Mouse (Mus musculus) adrenal gland, postnatal 25 days (tissue): ENCODE measurements around the gene Igf1r. TPM values are rescaled to one million over a fixed set of nuclear protein-coding genes. Genes with fewer than 3 reads are reported as not detected.
A peak's percentile ranks its signal among the peaks of the same experiment; 100 is the strongest.

Experiments
- DNase-seq: peaks from one replicate; pipeline ENCODE4 v3.0.0; 2021; ENCODE audit warnings: mixed read lengths
- total RNA-seq: library from RNA; stranded (reverse); gene quantifications from 2 replicates; pipeline ENCODE4 v1.2.3, GENCODE M21; 2021

The Igf1r gene
- total RNA-seq, 1 experiment from 2014 or later: 102 TPM

DNA sequence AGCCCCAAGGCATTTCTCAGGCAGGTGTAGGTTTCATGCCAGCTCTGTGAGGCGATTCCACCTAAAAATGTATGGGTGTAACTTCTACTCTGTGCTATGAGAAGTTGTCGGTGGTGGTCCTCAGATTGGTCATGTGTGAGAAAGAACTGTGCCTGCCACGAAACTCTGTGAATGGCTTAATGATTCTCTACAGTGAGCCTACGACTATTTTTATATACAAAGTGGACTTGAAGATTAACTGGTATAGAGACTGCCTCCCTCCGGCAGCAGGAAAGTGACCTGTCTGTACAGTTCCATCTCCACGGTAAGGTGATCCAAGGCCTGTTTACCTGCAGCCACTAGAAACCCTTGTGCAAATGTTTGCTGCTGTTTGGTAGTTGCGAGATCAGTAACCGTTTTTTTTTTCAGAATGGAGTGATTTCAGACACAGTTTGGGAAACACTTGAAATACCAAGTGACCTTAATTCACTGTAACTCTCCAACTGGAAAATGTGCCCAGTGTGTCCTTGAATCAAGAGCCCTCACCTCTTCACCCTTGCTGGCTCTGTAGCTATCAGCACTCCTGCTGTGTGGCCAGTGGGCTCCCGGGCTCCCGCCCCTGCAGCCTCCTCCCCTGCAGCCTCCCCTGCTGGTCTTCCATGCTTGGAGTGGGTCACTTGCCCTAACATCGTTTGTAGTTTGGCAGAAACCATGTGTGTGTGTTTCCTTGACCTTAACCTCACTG is 127.7 kb downstream of the Igf1r start:
- DNase-seq: no peak

DNA sequence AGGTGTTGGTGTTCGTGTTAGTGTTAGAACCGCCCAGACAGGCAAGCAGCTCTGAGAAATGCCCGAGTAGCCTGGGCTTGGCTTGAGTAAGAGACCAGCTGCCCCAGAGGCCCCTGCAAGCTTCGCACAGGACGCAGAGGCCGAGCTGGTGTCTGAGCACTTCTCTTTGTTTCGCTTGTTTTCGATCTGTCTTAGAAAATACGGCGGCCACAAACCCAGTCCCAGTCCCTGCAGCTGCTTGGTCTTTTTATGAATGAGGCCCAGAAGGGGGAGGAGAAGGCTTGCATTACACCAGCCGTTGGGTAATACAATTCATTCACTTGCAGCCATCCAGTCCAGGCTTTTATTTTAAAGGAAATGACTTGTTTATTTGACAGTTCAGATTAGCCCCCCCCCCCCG is 132.7 kb downstream of the Igf1r start:
- DNase-seq: no peak

DNA sequence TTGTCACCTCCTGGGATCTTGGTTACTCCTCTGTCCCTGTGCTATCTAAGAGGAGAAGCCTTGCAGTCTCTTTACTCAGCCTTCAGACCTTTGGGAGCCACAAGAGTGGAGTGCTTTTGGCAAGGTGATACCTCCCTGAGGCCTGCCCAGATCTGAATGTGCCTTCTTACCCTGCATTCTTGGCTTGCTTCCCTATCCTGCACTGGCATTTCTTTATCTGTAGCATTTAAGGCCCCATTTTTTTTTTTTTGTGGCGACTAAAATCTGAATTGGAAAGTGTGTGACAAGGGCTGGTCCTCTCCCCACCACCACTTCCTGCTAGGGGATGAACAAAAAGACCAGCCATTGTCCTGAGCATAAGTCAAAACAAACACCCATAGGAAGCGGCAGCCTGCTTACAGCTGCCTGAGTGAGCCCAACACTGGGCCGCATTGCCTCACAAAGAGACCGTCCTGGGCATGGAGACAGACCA is 133.3 kb downstream of the Igf1r start:
- no peak for DNase-seq

DNA sequence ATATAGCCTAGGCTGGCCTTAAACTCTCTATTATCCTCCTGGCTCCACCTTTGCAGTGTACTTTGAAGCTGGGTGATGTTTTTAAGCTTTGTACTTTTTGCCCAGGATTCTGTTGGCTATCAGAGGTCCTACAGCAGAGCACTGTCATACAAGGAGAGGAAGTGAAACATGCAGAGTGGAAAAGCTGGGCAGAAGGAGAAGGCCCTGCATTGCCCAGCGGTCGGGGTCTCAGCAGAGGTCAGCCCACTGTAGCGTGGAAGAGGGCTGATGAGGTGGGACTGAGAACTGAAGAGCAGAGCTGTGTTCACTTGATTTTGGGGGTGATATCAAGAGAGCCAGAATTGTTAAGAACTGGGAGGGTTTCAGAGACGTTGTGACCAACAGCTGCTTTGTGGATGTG is 134.9 kb downstream of the Igf1r start:
- no peak for DNase-seq

DNA sequence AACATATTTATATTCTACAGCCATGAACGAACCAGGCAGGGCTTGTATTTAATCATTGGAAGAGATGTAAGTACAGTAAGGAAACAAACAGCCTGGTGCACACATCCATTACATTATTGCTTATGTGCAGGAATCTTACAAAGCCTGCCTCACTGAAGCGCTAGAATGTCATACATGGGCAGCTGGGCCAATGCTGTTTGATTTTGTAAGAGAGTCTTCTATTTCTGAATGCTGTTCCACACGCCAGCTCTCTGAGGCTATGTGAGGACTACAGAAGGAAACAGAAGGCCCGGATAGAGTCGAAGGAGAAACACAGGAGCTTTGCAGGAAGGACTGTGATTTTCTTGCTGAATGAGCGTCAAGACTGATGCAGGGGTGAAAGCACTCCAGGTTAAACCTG is 136.2 kb downstream of the Igf1r start:
- DNase-seq: no peak

DNA sequence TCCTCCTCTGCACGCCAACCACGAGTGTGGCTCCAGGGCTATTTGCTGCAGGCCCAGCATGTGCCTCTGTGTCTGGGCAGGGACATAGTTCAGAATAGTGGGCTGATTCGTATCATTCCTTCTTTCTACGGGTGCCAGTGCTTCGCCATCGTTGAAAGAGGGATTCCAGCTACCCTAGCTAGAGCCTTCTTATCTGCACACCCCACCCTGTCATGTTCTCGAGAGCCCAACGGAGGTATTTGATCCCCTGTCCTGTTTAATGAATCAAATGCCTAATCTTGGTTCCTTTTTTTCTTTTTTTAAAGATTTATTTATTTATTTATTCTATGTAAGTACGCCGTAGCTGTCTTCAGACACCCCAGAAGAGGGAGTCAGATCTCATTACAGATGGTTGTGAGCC is 137.1 kb downstream of the Igf1r start:
- no peak for DNase-seq

DNA sequence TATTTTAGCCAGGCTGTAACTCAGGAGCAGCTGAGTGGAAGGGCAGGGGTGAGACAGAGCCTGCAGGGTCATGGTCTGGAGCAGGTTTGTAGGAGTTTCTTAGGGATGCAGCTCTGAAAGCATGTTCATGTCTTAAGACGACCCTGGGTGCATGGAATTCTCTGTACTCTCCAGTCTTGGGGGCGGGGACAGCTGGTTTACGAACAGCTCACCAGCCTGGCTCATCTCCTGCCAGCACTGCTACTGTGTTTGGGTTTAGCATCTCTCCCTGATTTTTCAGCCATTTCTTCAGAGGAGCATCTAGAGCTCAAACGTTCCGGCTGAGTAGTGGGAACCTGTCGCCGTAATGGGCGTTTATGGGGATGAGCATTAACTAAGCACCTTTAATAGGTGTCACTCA is 137.9 kb downstream of the Igf1r start:
- no peak for DNase-seq

DNA sequence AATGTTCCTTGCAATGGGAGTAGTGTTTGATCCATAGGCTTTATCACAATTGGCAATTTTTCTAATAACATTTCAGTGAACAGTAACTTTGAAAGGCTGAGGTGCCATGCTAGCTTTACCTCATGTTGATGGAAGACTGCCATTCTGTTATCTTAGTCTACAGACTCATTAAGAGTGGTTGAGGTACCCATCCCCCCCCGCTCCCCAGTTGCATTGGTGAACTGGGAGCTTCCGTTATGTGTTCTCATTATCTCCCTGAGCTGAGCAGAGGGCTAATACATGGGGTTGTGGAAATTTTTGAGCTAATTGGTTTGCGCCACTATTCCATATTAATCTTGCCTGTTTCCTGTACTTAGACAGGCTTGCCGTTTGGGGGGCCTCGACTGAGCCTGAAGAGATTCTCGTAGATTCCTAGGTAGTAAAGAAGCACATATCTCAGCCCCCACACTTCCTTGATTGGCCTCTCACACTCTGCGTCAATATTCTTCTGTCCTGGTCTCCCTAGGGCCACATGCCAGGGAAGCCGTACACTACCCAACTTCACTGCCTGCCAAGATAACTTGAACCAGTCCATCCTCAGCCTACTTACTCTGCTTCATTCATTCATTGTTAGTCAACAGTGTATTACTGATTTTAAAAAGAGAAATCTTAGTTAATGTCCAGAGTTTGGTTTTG is 139.8 kb downstream of the Igf1r start:
- no peak for DNase-seq

DNA sequence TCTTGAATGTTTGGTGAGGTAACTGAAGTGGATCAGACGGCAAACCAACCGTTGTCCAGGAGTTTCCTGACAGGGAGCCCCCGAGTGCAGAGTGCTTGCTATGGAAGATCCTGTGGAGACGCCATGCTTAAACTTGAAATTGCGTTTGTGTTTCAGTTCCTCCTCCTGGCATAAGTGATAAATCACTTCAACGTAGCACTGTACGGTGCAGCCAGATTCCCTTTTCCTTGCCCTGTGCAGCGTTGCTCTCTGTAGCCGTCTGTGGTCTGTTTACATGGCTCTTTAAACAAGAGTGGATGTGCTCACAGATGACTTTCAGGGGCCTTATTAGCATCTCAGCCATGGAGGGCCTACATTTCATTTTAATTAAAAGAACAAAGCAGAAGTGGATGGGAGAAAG is 141.2 kb downstream of the Igf1r start:
- no peak for DNase-seq

DNA sequence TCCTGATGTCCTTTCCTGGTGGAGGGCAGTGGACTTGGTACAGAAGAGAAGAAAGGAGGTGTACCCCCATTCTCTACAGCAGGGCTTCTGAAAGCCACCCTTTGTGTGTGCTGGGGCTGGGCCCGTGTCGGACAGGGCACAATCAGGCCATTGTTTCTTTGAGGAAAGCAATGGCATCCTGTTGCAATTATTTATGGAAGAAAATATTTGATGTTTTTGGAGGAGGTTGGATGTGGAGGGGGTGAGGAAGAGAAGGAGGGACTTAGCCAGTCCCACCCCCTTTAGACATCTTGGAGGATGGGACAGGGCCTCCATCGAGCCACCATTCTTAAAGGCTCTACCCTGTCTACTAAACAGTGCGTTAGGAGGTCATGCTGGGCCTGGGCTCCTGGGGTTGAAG is 142.9 kb downstream of the Igf1r start:
- no peak for DNase-seq

DNA sequence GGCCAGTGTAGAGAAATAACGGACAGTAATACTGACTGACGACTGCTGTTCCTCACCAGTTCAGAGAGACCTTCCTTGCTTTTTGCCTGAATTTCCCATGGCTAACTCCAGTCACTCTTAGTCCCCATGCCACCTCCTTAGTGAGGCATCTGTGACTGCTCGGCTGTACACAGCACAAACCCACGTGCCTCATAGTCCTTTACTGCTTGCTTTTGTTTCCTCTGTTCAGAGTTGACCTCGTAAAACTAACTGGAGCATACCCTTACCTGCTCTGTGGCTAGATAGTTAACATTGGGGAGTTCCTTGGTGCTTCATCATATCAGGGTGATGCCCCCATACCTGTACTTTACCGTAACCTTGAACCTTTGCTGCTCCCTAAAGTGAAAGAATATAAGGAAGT is 143.8 kb downstream of the Igf1r start:
- DNase-seq: no peak

DNA sequence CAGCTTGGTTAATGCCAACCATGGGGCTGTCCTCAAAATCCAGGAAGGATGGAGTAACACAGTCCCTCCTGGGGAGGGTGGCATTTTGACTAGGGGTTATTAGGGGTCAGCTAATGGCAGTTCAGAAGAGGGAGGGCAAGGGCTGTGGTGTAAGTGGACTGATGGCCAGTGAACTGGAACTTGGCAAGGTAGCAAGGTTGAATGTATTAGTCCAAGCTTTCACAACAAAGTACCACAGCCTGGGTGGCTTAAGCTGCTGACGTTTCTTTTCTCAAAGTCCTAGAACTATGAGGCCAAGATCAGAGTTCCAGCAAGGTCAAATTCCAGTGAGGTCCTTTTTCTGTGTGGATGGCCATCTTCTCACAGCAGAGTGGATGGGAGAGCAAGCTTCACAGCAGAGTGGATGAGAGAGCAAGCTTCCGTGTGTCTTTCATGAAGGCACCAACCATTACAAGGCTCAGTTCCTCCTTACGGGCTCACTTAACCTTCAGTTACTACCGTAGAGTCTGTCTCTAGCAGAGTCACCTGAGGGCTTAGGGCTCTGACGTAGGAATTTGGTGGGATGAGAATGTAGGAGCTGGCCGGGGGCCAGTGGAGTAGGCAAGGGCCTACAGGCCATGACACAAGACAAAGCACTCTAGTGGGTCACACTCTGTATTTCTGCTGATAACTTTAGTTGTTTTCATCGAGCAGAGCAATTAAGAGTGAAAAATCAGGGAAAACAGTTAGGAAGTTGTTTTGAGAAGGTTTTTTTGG is 144.6 kb downstream of the Igf1r start:
- no peak for DNase-seq

DNA sequence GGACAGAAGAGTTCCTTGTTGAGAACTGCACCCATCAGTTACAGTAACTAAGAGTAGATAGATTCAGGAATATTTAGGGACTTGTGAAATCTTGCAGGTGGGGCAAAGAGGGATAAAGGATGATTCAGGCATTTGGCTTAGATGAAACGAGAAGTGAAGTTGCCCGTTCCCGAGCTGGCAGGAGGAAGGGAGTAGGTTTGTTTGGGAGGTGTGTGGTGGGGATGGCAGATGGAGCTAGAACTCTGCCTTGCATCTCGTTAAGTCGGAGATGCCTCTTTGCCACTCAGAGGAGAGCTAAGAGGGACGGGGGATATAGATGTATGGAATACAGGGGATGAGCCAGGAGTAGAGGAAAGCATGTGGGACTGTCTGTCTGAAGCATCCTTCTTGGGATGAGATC is 145.5 kb downstream of the Igf1r start:
- DNase-seq: no peak

DNA sequence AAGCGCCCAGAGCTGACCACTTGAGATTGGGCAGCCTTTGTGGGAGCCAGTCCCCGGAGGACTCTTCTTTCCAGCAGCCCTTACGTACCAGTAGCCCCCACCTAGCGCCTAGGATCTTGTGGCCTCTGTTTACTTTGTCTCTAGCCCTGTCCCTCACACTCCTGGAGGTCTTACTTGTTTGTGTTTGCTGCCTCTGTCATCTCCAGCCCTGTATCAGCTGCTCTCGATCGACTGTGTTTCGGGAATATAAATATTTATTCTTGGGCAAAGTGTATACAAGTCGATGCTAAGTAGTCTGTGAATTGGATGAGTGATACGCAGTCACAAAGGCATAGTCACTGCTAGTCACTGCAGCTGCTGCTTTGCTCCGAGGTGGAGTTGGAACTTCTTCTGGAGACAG is 147.8 kb downstream of the Igf1r start:
- no peak for DNase-seq

DNA sequence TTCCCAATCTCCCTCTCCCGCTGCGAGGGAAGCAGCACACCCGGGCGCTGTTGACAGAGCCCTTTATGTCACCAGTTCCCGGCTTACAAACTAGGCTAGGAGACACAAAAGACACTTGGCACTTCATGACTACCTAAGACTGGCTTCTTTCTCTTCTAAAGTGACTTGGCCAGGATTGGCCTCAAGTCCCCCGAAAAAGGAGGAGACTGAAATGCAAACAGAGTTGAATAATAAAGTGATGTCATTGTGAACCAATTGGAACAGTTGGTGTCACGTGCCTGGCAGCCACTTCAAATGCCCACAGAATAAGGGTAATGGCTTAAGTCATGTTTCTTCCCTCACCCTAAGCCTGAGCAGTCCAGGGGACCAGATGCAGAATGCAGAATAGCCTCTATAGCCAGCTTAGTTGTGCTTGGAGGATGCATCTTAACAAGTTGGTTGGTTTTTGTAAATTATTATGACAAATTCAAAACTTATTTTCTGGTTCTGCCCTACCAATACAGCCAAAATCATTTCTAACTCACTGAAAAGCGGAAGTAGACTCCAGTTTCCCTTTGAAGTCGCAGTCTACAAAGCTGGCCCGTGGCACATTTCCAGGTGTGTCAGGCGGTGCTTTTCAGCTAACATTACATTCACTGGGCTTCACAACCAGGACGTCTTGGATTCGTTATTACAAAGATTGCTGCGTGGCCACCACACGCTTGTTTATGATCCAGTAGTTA is 150.0 kb downstream of the Igf1r start:
- peak; percentile 63 for DNase-seq

DNA sequence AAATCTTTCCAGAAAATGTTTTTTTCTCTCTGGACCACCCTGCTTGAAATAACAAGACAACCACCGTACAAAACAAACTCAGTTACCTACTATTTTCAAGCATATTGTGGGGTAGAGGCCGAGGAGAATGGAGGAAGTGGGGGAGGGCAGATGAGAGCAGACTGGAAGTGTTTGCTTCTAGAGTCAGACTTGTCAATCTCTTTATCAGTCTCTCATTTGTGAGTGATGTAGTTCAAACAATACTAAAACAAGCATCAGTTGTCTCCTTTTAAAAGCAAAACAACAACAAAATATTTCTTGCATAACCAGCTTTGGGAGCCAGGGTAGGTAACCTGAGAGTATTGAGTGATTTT is 150.5 kb downstream of the Igf1r start:
- DNase-seq: no peak

DNA sequence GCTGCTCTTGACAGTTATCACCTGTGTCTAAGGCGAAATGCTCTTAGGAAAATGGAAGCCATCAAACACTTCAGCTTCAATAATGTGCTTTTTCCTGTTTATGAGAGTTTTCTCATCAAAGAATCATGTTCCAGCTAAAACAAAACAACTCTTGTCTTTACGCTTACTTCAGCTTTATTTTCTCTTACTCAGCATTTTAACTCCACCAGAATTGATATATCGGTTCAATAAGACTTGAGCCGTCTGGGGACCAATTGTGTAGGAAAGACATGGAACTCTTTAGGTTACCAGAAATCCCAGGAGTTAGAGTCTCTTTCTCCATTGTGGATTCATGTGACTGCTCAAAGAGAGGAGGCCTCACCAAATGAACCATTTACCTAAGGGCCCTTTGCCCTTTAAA is 158.9 kb downstream of the Igf1r start:
- DNase-seq: no peak

DNA sequence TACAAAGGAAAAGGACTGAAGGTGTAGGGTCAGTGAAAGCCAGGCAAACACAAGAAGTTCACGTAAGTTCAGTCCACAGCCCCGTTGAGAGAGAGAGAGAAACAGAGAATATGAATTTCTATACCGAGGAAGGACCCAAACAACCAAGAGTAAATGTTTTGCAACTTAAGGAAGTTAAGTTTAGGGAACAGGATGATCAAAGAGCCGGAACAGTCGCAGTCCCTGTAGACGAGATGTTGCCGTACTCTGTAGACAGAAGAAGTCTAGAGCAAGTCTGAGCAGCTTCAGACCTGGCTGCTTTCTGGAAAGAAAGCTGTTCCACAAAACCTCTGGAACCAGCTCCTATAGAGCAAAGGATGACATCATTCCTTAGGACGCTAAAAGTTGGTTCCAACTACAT is 160.0 kb downstream of the Igf1r start:
- no peak for DNase-seq

DNA sequence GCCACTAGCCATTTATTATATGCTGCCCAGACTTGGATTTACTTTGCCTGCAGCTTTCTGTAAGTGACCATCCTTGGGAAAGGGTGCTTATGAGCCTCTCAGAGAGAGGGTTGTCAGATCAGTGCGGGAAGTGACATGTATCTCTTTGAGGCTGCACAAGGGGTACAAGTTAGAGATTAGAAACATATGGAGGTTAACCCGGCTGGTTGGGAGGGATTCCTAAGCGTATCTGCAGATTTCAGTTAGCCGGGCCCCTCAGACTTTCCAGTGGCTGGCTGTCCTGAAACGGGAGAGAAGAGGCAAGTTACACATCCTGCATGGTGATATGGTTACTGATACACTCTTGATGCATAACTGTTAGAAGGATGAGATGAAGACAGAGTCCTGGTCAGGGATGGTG is 161.7 kb downstream of the Igf1r start:
- no peak for DNase-seq

DNA sequence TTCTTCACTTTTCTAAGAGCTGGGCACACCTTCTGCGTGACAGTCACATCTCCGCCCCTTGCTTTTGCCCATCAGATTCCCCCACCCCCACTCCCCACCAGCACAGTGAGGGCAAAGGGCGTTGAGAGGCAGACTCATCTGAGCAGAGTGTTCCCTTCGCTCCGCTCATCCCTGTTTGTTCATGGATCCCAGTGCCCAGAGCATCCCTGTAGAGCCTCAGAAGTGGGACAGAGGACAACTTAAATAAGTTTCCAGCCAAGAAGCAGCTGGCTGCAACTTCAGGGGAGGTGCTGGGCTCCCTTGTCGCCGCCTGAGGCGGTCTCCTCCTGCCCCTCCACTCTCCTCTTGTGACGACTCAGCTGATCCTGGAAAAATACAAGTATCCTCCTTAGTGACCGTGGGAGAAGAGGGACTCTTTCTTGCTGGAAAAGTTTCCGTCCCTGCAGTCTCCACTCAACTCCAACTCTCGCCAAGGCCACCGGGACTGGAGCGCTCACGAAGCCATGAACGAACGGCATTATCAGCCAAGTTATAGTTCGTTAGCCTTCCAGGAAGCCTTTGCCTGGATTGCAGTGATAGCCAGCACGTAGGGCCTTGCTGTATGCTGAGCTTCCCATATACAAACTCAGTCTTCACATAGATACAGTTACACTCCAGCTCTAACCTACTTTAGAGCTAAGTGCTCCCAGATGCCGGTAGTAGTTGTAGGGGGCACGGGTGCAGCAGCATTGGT is 162.5 kb downstream of the Igf1r start:
- DNase-seq: no peak

DNA sequence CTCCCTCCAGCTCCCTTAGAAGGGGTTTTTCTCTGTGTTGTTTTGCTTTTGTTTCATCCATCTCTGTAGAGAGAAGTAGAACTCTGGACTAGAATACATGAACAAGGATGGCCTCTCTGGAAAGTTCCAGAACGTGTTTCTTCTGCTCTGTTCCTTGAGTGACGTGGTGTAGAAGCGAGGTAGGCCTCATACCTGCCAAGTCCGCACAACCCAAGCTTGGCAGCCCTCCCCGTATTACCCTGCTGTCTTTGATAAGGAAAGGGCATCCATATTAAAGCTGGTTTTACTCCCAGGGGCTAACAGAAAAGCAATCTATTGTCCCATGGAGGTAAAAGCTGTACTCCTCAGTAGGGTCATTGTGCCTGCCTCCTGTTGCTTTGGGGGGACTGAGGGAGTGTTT is 164.9 kb downstream of the Igf1r start:
- no peak for DNase-seq

DNA sequence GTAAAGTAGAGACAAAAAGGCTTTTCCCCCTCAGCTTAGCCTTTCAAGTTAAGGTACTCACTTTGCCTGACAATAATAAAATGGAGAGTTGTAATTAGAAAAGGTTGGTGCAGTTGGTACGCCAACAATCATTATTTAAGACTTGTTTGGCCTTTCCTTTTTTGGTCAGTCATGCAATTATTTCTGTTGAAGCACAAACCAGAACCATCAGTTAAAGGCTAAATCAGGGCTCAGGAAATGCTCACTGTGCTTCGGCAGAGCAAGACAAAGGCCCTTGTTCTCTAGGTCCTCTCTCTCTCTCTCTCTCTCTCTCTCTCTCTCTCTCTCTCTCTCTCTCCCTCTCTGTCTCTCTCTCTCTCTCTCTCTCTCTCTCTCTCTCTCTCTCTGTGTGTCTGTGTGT is 165.4 kb downstream of the Igf1r start:
- no peak for DNase-seq
